Mouse (Mus musculus) MEL (cell line): ENCODE data around the gene Lingo1. TPM values are rescaled to one million over a fixed set of nuclear protein-coding genes. Genes with fewer than 3 reads are reported as not detected.

Source experiments
- DNase-seq: peaks from one replicate; pipeline ENCODE4 v3.0.0; 2011; ENCODE audit warnings: low read depth, low spot score
- H3K27ac ChIP-seq: 2 replicates; pipeline ENCODE4 v1.5.1; 2012; ENCODE audit warnings: low read depth, mild to moderate bottlenecking, control low read depth, low read length, moderate library complexity; ENCODE audit not compliant: control insufficient read depth
- H3K27me3 ChIP-seq, 2 experiments: fragments of 150-350 bp in 1 of 2; sonication (generic) in 1 of 2; 2 replicates each; pipeline ENCODE4 v1.6.1; 2012; ENCODE audit warnings: low read length in 2 of 2, mild to moderate bottlenecking in 2 of 2, improper control_type of control experiment in 1 of 2, moderate library complexity in 1 of 2; ENCODE audit not compliant: insufficient read depth in 2 of 2, control insufficient read depth in 1 of 2
- H3K36me3 ChIP-seq, 2 experiments: 2 replicates each; pipeline ENCODE4 v1.6.1; 2012 to 2014; ENCODE audit warnings: low read length in 2 of 2, improper control_type of control experiment in 1 of 2, inconsistent platforms in 1 of 2, mild to moderate bottlenecking in 1 of 2; ENCODE audit not compliant: insufficient read depth in 2 of 2, control insufficient read depth in 1 of 2
- H3K4me1 ChIP-seq, 2 experiments: fragments of 150-350 bp in 1 of 2; sonication (generic) in 1 of 2; 2 replicates each; pipeline ENCODE4 v1.6.1; 2012; ENCODE audit warnings: low read length in 2 of 2, improper control_type of control experiment in 1 of 2, mild to moderate bottlenecking in 1 of 2; ENCODE audit not compliant: insufficient read depth in 2 of 2, control insufficient read depth in 1 of 2
- H3K4me3 ChIP-seq, 2 experiments: fragments of 150-350 bp in 1 of 2; sonication (generic) in 1 of 2; 2 replicates each; pipeline ENCODE4 v1.5.1; 2012; ENCODE audit warnings: low read depth in 2 of 2, low read length in 2 of 2, mild to moderate bottlenecking in 2 of 2, moderate library complexity in 2 of 2, control low read depth in 1 of 2, improper control_type of control experiment in 1 of 2; ENCODE audit not compliant: control insufficient read depth in 1 of 2, insufficient read depth in 1 of 2
- H3K79me2 ChIP-seq: 2 replicates; pipeline ENCODE4 v1.6.1; 2012; ENCODE audit warnings: mild to moderate bottlenecking, low read length, moderate library complexity; ENCODE audit not compliant: control insufficient read depth, poor library complexity, insufficient read depth
- H3K9ac ChIP-seq: 2 replicates; pipeline ENCODE4 v1.6.1; 2012; ENCODE audit warnings: low read depth, mild to moderate bottlenecking, control low read depth, low read length, moderate library complexity; ENCODE audit not compliant: control insufficient read depth, poor library complexity, severe bottlenecking
- H3K9me3 ChIP-seq: fragments of 150-350 bp; sonication (generic); replicated peaks from 2 replicates; pipeline ENCODE4 v1.6.1; 2012; ENCODE audit warnings: mild to moderate bottlenecking, low read length, improper control_type of control experiment, moderate library complexity; ENCODE audit not compliant: insufficient read depth
- CHD1 ChIP-seq: IDR thresholded peaks from 2 replicates; pipeline ENCODE4 v1.6.1; 2012; ENCODE audit warnings: low read depth, mild to moderate bottlenecking, inconsistent platforms, low read length, improper control_type of control experiment
- CHD2 ChIP-seq: IDR thresholded peaks from 2 replicates; pipeline ENCODE4 v1.6.1; 2011; ENCODE audit warnings: low read length, improper control_type of control experiment
- CTCF ChIP-seq, 3 experiments: IDR thresholded peaks in 2 of 3; conservative IDR thresholded peaks in 1 of 3; 2 replicates each; pipeline ENCODE4 v1.5.1; 2011 to 2012; ENCODE audit warnings: low read length in 3 of 3, low read depth in 2 of 3, mild to moderate bottlenecking in 2 of 3, improper control_type of control experiment in 1 of 3, inconsistent platforms in 1 of 3, mixed read lengths in 1 of 3, moderate library complexity in 1 of 3; ENCODE audit not compliant: control insufficient read depth in 1 of 3, insufficient read depth in 1 of 3, poor library complexity in 1 of 3, severe bottlenecking in 1 of 3
- E2F4 ChIP-seq: IDR thresholded peaks from 2 replicates; pipeline ENCODE4 v1.6.1; 2011; ENCODE audit warnings: low read depth, low read length, improper control_type of control experiment, borderline replicate concordance
- ETS1 ChIP-seq: IDR thresholded peaks from 2 replicates; pipeline ENCODE4 v1.6.1; 2012; ENCODE audit warnings: low read depth, mild to moderate bottlenecking, inconsistent platforms, low read length, improper control_type of control experiment, moderate library complexity
- GATA1 ChIP-seq: IDR thresholded peaks from 2 replicates; pipeline ENCODE4 v1.6.1; 2011; ENCODE audit warnings: low read depth, low read length, improper control_type of control experiment
- HCFC1 ChIP-seq: IDR thresholded peaks from 2 replicates; pipeline ENCODE4 v1.6.1; 2012; ENCODE audit warnings: low read depth, mild to moderate bottlenecking, inconsistent platforms, low read length, improper control_type of control experiment, moderate library complexity
- KAT2A ChIP-seq: conservative IDR thresholded peaks from 2 replicates; pipeline ENCODE4 v1.6.1; 2012; ENCODE audit warnings: low read depth, low read length, improper control_type of control experiment, inconsistent platforms
- MAX ChIP-seq: IDR thresholded peaks from 2 replicates; pipeline ENCODE4 v1.6.1; 2011; ENCODE audit warnings: low read length, improper control_type of control experiment
- MAZ ChIP-seq: IDR thresholded peaks from 2 replicates; pipeline ENCODE4 v1.6.1; 2012; ENCODE audit warnings: low read depth, mild to moderate bottlenecking, inconsistent platforms, low read length, improper control_type of control experiment
- MEF2A ChIP-seq: IDR thresholded peaks from 2 replicates; pipeline ENCODE4 v1.6.1; 2014; ENCODE audit warnings: low read depth, mild to moderate bottlenecking, inconsistent platforms, low read length, improper control_type of control experiment; ENCODE audit not compliant: poor library complexity, insufficient replicate concordance, severe bottlenecking; ENCODE audit errors: extremely low read depth
- NRF1 ChIP-seq: IDR thresholded peaks from 2 replicates; pipeline ENCODE4 v1.6.1; 2014; ENCODE audit warnings: low read depth, mild to moderate bottlenecking, inconsistent platforms, low read length, improper control_type of control experiment, moderate library complexity; ENCODE audit not compliant: poor library complexity, insufficient read depth, severe bottlenecking
- POLR2A ChIP-seq, 2 experiments: IDR thresholded peaks; 2 replicates each; pipeline ENCODE4 v1.6.1; 2011 to 2012; ENCODE audit warnings: low read length in 2 of 2, mild to moderate bottlenecking in 2 of 2, control low read depth in 1 of 2, improper control_type of control experiment in 1 of 2, low read depth in 1 of 2, moderate library complexity in 1 of 2; ENCODE audit not compliant: control insufficient read depth in 1 of 2, insufficient read depth in 1 of 2, poor library complexity in 1 of 2
- POLR2AphosphoS2 ChIP-seq: IDR thresholded peaks from 2 replicates; pipeline ENCODE4 v1.6.1; 2011; ENCODE audit warnings: low read length, improper control_type of control experiment
- RAD21 ChIP-seq: IDR thresholded peaks from 2 replicates; pipeline ENCODE4 v1.6.1; 2011; ENCODE audit warnings: mild to moderate bottlenecking, low read depth, low read length, improper control_type of control experiment
- RCOR1 ChIP-seq: IDR thresholded peaks from 2 replicates; pipeline ENCODE4 v1.6.1; 2012; ENCODE audit warnings: low read depth, mild to moderate bottlenecking, inconsistent platforms, low read length, improper control_type of control experiment
- SMC3 ChIP-seq: IDR thresholded peaks from 2 replicates; pipeline ENCODE4 v1.6.1; 2011; ENCODE audit warnings: low read depth, low read length, improper control_type of control experiment
- TAL1 ChIP-seq: IDR thresholded peaks from 2 replicates; pipeline ENCODE4 v1.6.1; 2012; ENCODE audit warnings: mild to moderate bottlenecking, inconsistent platforms, low read length, moderate library complexity, mixed read lengths
- TBP ChIP-seq: IDR thresholded peaks from 2 replicates; pipeline ENCODE4 v1.8.0; 2011; ENCODE audit warnings: low read depth, low read length, improper control_type of control experiment
- TCF12 ChIP-seq: IDR thresholded peaks from 2 replicates; pipeline ENCODE4 v1.6.1; 2014; ENCODE audit warnings: low read depth, mild to moderate bottlenecking, inconsistent platforms, low read length, improper control_type of control experiment, moderate library complexity
- USF1 ChIP-seq: IDR thresholded peaks from 2 replicates; pipeline ENCODE4 v1.6.1; 2014; ENCODE audit warnings: low read depth, mild to moderate bottlenecking, inconsistent platforms, low read length, improper control_type of control experiment, moderate library complexity
- USF2 ChIP-seq, 2 experiments: IDR thresholded peaks; 2 replicates each; pipeline ENCODE4 v1.6.1; 2011 to 2012; ENCODE audit warnings: improper control_type of control experiment in 2 of 2, low read length in 2 of 2, borderline replicate concordance in 1 of 2, inconsistent platforms in 1 of 2, low read depth in 1 of 2, mild to moderate bottlenecking in 1 of 2; ENCODE audit not compliant: insufficient read depth in 1 of 2
- ZMIZ1 ChIP-seq: IDR thresholded peaks from 2 replicates; pipeline ENCODE4 v1.6.1; 2012; ENCODE audit warnings: low read depth, mild to moderate bottlenecking, inconsistent platforms, low read length, improper control_type of control experiment, moderate library complexity
- polyA plus RNA-seq, 2 experiments: library from polyadenylated mRNA; stranded (reverse) in 1 of 2; unstranded in 1 of 2; fragments of >175 nt in 1 of 2; fragments of >200 nt in 1 of 2; gene quantifications; 2 replicates each; pipeline versions ENCODE4 v1.2.1 to v1.2.4; 2012; ENCODE audit warnings: low replicate concordance in 2 of 2, low read depth in 1 of 2; ENCODE audit not compliant: insufficient read length in 2 of 2, insufficient read depth in 1 of 2, missing spikeins in 1 of 2
- total RNA-seq: library from RNA; depleted of rRNA; stranded (reverse); fragments of 300-350 nt; gene quantifications from 2 replicates; pipeline ENCODE4 v1.2.3, GENCODE M21; 2012

The Lingo1 gene
- total and polyA plus RNA-seq, 3 experiments: not detected

- H3K4me1 ChIP-seq: no peaks in the 10 kb centered on the region
- DNase-seq: no peak
- no peaks in the 10 kb centered on the region for H3K36me3 ChIP-seq
- no peak overlapping the region for H3K9ac ChIP-seq
- no peaks in the 10 kb centered on the region for H3K79me2 ChIP-seq
- H3K27ac ChIP-seq: no peak overlapping the region
- H3K4me3 ChIP-seq: no peak overlapping the region
- no peaks in the 10 kb centered on the region for H3K9me3 ChIP-seq
- peaks cover 0 to 4% of the 10 kb centered on the region in 2 experiments; a peak in 2 of 4 replicates for H3K27me3 ChIP-seq
- TF ChIP-seq GATA1: no peak
- no peak for TF ChIP-seq CTCF (IDR thresholded peaks at IDR 0.05 in 2 of 3, conservative IDR thresholded peaks at IDR 0.05 in 1 of 3; ENCODE audit: control insufficient read depth in 1 of 3, insufficient read depth in 1 of 3, low read depth in 2 of 3, low read length in 3 of 3, poor library complexity in 1 of 3, severe bottlenecking in 1 of 3)
- TF ChIP-seq USF1: no peak
- TF ChIP-seq POLR2A (IDR thresholded peaks at IDR 0.05; ENCODE audit: control insufficient read depth in 1 of 2, insufficient read depth in 1 of 2, low read depth in 1 of 2, low read length in 2 of 2, poor library complexity in 1 of 2): no peak
- no peak for TF ChIP-seq MAX
- TF ChIP-seq MEF2A: no peak
- no peak for TF ChIP-seq KAT2A
- TF ChIP-seq TCF12: no peak
- no peak for TF ChIP-seq USF2 (IDR thresholded peaks at IDR 0.05; ENCODE audit: borderline replicate concordance in 1 of 2, insufficient read depth in 1 of 2, low read depth in 1 of 2, low read length in 2 of 2)
- no peak for TF ChIP-seq CHD1
- TF ChIP-seq CHD2: no peak
- no peak for TF ChIP-seq ZMIZ1
- TF ChIP-seq TAL1: no peak
Measured at GRCm38 (mm10) chr9:56678929-56679681, 117.2 kb downstream of the Lingo1 start.

DNA sequence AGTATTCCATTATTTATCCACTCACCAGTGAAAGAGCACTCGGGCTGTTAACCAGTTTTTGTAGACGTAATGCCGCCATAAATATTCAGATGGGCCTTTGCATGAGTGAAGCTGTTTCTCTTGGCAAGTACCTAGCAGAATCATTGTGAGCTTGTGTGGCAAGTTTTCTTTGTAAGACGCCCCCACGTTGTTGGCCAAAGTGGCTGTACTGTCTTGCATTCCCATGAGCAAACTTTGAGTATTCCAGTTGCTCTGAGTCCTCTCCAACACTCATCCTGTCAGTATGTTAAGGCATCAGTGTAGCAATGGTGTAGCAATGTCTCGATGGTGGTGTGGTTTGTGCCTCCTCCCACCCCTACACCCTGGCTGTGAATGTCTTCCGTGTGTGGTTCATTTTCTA lies 120.6 kb downstream of the Lingo1 start:
- Histone ChIP-seq H3K27ac (no peak overlapping the region), H3K36me3 (no peaks in the 10 kb centered on the region), H3K79me2 (no peaks in the 10 kb centered on the region), H3K9me3 (no peaks in the 10 kb centered on the region), H3K4me3 (no peak overlapping the region), H3K27me3 (peaks cover 0 to 4% of the 10 kb centered on the region in 2 experiments; a peak in 2 of 4 replicates), H3K4me1 (no peaks in the 10 kb centered on the region), H3K9ac (no peak overlapping the region)
- TF ChIP-seq ZMIZ1: no peak
- no peak for TF ChIP-seq SMC3
- no peak for TF ChIP-seq HCFC1
- no peak for TF ChIP-seq NRF1
- no peak for TF ChIP-seq POLR2A (IDR thresholded peaks at IDR 0.05; ENCODE audit: control insufficient read depth in 1 of 2, insufficient read depth in 1 of 2, low read depth in 1 of 2, low read length in 2 of 2, poor library complexity in 1 of 2)
- no peak for TF ChIP-seq POLR2AphosphoS2
- no peak for TF ChIP-seq TBP
- TF ChIP-seq MAZ: no peak
- no peak for TF ChIP-seq GATA1
- no peak for TF ChIP-seq RCOR1
- no peak for TF ChIP-seq E2F4
- no peak for TF ChIP-seq USF1
- no peak for TF ChIP-seq RAD21
- TF ChIP-seq ETS1: no peak
- TF ChIP-seq TAL1: no peak
- DNase-seq: no peak
